Mouse (Mus musculus) midbrain, postnatal 0 days (tissue): ENCODE measurements at regions not wholly inside any gene's neighbourhood (a gene's known extent, or its start where the extent isn't known, plus 50 kb on each side); places are given as distances from the start of the nearest gene placed in this dataset.

ENCODE experiments used
- ATAC-seq: fragments of 200-750 bp; cut with Nextera tagmentation; 2 replicates; pipeline ENCODE4 v1.8.0; 2017; ENCODE audit warnings: moderate number of reproducible peaks, mild to moderate bottlenecking, moderate TSS enrichment, moderate library complexity; ENCODE audit not compliant: low FRiP score
- DNase-seq: peaks from one replicate; pipeline ENCODE4 v3.0.0-alpha.2; 2015; ENCODE audit warnings: low spot score
- H3K27ac ChIP-seq: fragments of 300-500 bp; sonication (generic); 2 replicates; pipeline ENCODE4 v1.5.1; 2014; ENCODE audit warnings: low read depth, mild to moderate bottlenecking, low read length, mixed read lengths
- H3K27me3 ChIP-seq: fragments of 300-500 bp; sonication (generic); 2 replicates; pipeline ENCODE4 v1.6.1; 2014; ENCODE audit warnings: low read length, control low read depth, mixed read lengths; ENCODE audit not compliant: insufficient read depth
- H3K36me3 ChIP-seq: fragments of 300-500 bp; sonication (generic); 2 replicates; pipeline ENCODE4 v1.6.1; 2014; ENCODE audit warnings: low read length, control low read depth, mixed read lengths; ENCODE audit not compliant: insufficient read depth
- H3K4me1 ChIP-seq: fragments of 300-500 bp; sonication (generic); 2 replicates; pipeline ENCODE4 v1.6.1; 2014; ENCODE audit warnings: mild to moderate bottlenecking, control low read depth, antibody characterized with exemption, low read length, mixed read lengths; ENCODE audit not compliant: insufficient read depth
- H3K4me2 ChIP-seq: fragments of 300-500 bp; sonication (generic); 2 replicates; pipeline ENCODE4 v1.6.1; 2014; ENCODE audit warnings: low read depth, mild to moderate bottlenecking, low read length, mixed read lengths; ENCODE audit not compliant: poor library complexity, severe bottlenecking
- H3K4me3 ChIP-seq: fragments of 300-500 bp; sonication (generic); 2 replicates; pipeline ENCODE4 v1.5.1; 2014; ENCODE audit warnings: low read depth, mild to moderate bottlenecking, low read length, moderate library complexity
- H3K9ac ChIP-seq: fragments of 300-500 bp; sonication (generic); replicated peaks from 2 replicates; pipeline ENCODE4 v1.6.1; 2014; ENCODE audit warnings: mild to moderate bottlenecking, low read length, moderate library complexity, mixed read lengths; ENCODE audit not compliant: poor library complexity, severe bottlenecking
- H3K9me3 ChIP-seq: fragments of 300-500 bp; sonication (generic); 2 replicates; pipeline ENCODE4 v1.6.1; 2016; ENCODE audit warnings: low read length, control low read depth
- CTCF ChIP-seq: IDR thresholded peaks from 2 replicates; pipeline ENCODE4 v1.5.1; 2016; ENCODE audit warnings: antibody characterized with exemption, mild to moderate bottlenecking
- WGBS: fragments of 180-500 bp; shearing (Covaris S2); extraction: QIAGEN DNeasy Blood & Tissue Kit; methylation state at CpG from one replicate; pipeline ENCODE4 v1.1.7; 2014; 5-methylcytosine and 5-hydroxymethylcytosine counted together

DNA sequence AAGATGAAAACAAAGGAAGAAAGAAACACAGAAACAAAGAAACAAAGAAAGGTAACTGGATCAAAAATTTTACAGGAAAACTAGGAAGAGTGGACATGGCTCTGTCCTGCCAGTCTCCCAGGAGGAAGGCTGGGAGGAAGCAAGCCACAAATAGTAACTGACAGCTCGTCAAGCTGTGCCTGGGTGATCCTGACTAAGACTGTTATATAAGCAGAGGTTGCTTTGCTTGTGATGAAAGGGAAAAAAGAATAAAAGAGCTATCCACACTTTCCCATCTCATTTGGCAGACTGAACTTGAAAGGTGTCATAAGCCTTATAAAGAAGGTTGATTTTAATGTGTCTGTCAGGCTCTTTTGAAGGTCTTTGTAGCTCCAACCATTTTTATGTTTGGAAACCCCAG is 455.2 kb upstream of the Agtr1b start:
- no peak overlapping the region for H3K9ac ChIP-seq
- WGBS, result 14% methylated on average over 1 of the region's 1 CpGs
- no peak overlapping the region for H3K4me2 ChIP-seq
- H3K9me3 ChIP-seq, result no peaks in the 10 kb centered on the region
- H3K27me3 ChIP-seq, result no peaks in the 10 kb centered on the region
- ATAC-seq (no peak), DNase-seq (no peak)
- 0 out of 2 replicates have a peak, but pooled peaks cover 2% of the 10 kb centered on the region for H3K4me1 ChIP-seq
- H3K27ac ChIP-seq, result no peak overlapping the region
- no peaks in the 10 kb centered on the region for H3K36me3 ChIP-seq
- TF ChIP-seq CTCF, result no peak
- no peak overlapping the region for H3K4me3 ChIP-seq

DNA sequence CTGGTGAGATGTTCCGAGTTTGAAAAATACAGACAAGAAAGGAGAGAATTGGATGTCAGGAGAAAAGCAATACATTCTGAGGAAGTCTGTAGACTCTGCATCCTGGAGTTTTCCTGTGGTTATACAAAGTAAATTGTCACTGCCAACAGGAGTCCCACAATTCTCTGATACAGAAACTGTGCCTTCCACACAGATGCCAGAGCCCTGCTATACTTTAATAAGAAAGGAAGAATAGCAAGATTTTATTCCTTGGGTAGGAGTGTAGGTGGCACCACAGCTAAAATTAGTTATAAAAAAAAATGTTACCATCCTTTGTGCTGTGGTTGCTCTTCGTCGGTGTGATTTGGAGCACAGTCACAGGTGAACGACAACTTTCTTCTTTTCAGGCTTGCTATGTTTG is 454.7 kb upstream of the Agtr1b start:
- Histone ChIP-seq H3K9ac (no peak overlapping the region), H3K4me1 (0 out of 2 replicates have a peak, but pooled peaks cover 2% of the 10 kb centered on the region), H3K36me3 (no peaks in the 10 kb centered on the region), H3K27me3 (no peaks in the 10 kb centered on the region), H3K4me2 (no peak overlapping the region), H3K4me3 (no peak overlapping the region), H3K9me3 (no peaks in the 10 kb centered on the region), H3K27ac (no peak overlapping the region)
- no peak for ATAC-seq
- no peak for DNase-seq
- no peak for TF ChIP-seq CTCF
- WGBS, result 51% methylated on average over 4 of the region's 4 CpGs

DNA sequence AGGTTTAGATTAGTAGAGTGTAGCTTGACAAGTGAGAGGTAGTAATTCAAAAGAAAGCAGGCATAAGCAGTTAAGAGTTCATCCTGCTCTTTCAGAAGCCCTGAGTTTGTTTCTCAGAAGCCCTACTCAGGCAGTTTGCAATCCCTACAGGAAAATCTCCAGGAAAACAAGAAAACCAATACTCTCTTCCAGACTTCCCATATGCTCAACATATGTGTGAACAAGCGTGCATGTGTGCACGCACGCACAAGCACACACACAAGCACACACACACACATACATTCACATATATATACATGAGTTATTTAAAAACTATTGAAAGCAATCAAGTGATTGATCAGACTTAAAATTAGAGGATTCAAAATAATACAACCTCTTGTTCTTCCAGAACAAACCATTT is 453.1 kb upstream of the Agtr1b start:
- ATAC-seq (no peak), DNase-seq (no peak)
- no peak overlapping the region for H3K27ac ChIP-seq
- H3K4me1 ChIP-seq, result 0 out of 2 replicates have a peak, but pooled peaks cover 2% of the 10 kb centered on the region
- no peak for TF ChIP-seq CTCF
- H3K4me3 ChIP-seq, result no peak overlapping the region
- no peaks in the 10 kb centered on the region for H3K9me3 ChIP-seq
- no peak overlapping the region for H3K4me2 ChIP-seq
- no peak overlapping the region for H3K9ac ChIP-seq
- no peaks in the 10 kb centered on the region for H3K36me3 ChIP-seq
- no peaks in the 10 kb centered on the region for H3K27me3 ChIP-seq
- 92% methylated on average over 3 of the region's 3 CpGs for WGBS

DNA sequence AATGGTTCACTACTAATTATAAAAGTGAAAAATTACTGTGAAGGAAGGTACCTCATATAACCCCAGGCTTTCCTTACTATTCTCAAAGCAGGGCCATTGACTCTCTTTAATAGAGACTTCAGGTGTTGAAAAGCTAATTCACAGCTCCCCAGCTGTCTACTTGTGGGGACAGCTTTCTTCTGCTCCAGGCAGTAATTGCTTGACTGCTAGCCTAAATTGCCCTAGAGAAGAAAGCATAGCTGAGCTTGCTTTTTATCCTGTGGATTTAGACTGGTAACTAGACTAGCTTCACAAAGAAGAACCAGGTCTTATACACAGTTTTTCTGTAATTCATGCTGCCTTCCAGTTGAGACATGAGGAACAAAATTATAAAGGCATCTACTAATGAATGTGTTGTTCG is 452.6 kb upstream of the Agtr1b start:
- no peak for ATAC-seq
- no peak for TF ChIP-seq CTCF

DNA sequence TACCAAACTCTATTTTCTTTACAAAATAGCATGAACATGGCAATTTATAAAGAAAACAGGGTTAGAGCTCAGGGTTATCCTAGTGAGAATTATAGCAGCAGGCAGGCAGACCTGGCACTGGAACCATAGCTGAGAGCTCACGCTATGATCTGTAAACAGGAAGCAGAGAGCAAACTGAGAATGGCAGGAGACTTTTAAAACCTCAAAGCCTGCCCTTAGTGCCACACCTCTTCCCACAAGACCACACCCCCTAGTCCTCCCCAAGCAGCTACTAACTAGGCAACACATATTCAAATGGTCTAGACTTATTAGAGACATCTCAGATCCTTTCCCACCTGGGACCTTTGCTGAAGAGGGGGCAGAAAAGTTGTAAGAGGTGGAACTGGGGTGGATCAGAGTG is 449.6 kb upstream of the Agtr1b start:
- H3K9me3 ChIP-seq, result no peaks in the 10 kb centered on the region
- ATAC-seq (no peak), DNase-seq (no peak)
- TF ChIP-seq CTCF, result no peak
- H3K4me2 ChIP-seq, result no peak overlapping the region
- H3K27me3 ChIP-seq, result no peaks in the 10 kb centered on the region
- no peak overlapping the region for H3K9ac ChIP-seq
- no peaks in the 10 kb centered on the region for H3K36me3 ChIP-seq
- H3K27ac ChIP-seq, result no peak overlapping the region
- WGBS, result 73% methylated on average over 1 of the region's 1 CpGs
- H3K4me1 ChIP-seq, result no peaks in the 10 kb centered on the region
- H3K4me3 ChIP-seq, result no peak overlapping the region

More for the DNA sequence above, 452.6 kb upstream of the Agtr1b start:
- Histone ChIP-seq H3K4me2 (no peak overlapping the region), H3K27me3 (no peaks in the 10 kb centered on the region), H3K36me3 (no peaks in the 10 kb centered on the region), H3K9me3 (no peaks in the 10 kb centered on the region), H3K4me3 (no peak overlapping the region), H3K9ac (no peak overlapping the region), H3K4me1 (0 out of 2 replicates have a peak, but pooled peaks cover 2% of the 10 kb centered on the region), H3K27ac (no peak overlapping the region)
- no peak for DNase-seq
- 65% methylated on average over 1 of the region's 1 CpGs for WGBS

DNA sequence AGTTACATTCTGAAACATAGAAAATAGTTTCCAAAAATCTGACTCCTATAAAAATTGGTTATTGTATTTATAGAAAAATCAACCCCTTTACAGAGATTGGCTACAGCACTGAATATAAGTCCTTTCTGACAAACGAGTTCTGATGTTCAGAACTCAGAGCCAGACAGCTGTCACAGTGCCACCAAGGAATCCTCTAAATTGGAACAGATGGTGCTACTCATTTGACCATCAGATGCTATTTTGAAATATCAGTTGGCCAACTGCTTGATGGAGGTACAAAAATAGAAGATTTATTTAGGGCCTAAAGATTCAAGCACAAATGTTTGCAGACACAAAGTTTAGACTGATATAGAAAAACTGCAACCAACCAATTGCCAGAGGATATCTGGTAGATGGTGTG is 427.3 kb upstream of the Agtr1b start:
- Histone ChIP-seq H3K27ac (no peak overlapping the region), H3K4me2 (no peak overlapping the region), H3K4me3 (no peak overlapping the region), H3K9me3 (no peaks in the 10 kb centered on the region), H3K9ac (no peak overlapping the region), H3K4me1 (no peaks in the 10 kb centered on the region), H3K36me3 (no peaks in the 10 kb centered on the region), H3K27me3 (no peaks in the 10 kb centered on the region)
- no peak for TF ChIP-seq CTCF
- ATAC-seq (no peak), DNase-seq (peak; percentile 37)
- WGBS, result 45% methylated on average over 1 of the region's 1 CpGs
